Mouse (Mus musculus) liver, embryonic 14.5 days (tissue): ENCODE measurements at regions not wholly inside any gene's neighbourhood (a gene's known extent, or its start where the extent isn't known, plus 50 kb on each side); places are given as distances from the start of the nearest gene placed in this dataset.

Source experiments
- CTCF ChIP-seq: IDR thresholded peaks from 2 replicates; pipeline ENCODE4 v1.5.1; 2016; ENCODE audit warnings: antibody characterized with exemption, low read depth, control low read depth
- EP300 ChIP-seq: IDR thresholded peaks from 2 replicates; pipeline ENCODE4 v1.6.1; 2016; ENCODE audit warnings: antibody characterized with exemption, low read depth

- TF ChIP-seq CTCF (no peak), EP300 (no peak)
Observed at GRCm38 (mm10) chr4:124047898-124048297, 130.1 kb upstream of the 4930535I16Rik start.
